Mouse (Mus musculus) MN1 (cell line): ENCODE measurements around the gene Ube2c.

Experiments used
- DNase-seq: peaks from one replicate; pipeline ENCODE4 v3.0.0-alpha.2; 2016; ENCODE audit warnings: low spot score

Ube2c gene

DNA sequence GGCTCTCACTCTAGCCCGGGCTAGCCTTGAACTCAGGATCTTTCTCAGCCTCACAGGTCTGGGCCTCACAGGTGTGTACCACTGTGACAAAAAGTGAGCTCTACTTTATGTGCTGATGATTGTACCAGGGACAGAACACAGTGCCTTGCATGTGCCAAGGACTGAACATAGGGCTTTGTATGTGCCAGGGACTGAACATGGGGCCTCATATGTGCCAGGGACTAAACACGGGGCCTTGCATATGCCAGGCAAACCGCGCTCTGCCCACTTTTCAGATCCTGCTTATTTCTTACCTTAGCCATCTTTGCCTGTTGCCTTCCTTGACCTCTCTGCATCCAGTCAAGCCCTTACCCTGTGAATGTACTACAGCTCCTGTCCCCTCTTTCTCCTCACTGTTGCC lies 7.7 kb upstream of the Ube2c start:
- DNase-seq, result no peak

DNA sequence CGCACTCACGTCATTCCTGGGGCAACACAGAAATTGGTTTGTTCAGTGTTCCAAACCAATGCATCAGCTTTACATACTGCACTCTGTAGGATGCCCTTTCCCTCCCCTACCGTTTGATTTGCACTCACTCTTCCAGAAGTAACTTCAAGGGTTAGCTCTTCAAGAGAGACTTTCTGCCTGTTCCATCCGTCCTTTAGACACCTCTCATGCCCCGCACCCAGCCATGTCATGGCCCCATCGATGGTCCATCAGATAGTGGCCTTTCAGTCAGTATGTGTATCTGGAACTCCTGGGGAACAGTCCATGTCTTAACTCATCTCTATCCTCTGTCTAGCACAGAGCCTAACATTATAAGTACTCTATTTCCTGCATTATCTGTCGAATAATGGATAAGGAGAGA lies 7.1 kb upstream of the Ube2c start:
- DNase-seq, result no peak

DNA sequence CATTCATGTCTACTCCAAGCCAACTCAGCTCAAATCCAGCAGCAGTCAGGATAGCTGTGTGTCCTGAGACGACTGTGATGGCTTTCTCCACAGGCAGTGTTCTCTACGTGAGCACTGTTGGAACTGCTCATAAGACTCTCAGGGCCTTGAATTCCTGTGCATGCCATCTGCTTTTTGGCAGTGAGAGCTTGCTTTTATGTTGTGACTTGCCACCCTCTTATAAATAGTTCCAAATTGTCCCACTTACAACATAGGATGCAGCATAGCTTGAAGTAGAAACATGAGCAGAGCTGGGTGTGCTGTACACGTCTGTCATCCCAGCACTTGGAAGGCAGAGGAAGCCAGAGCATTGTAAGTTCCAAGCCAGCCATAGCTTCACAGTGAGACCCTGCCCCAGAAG lies 3.9 kb upstream of the Ube2c start:
- DNase-seq, result no peak

DNA sequence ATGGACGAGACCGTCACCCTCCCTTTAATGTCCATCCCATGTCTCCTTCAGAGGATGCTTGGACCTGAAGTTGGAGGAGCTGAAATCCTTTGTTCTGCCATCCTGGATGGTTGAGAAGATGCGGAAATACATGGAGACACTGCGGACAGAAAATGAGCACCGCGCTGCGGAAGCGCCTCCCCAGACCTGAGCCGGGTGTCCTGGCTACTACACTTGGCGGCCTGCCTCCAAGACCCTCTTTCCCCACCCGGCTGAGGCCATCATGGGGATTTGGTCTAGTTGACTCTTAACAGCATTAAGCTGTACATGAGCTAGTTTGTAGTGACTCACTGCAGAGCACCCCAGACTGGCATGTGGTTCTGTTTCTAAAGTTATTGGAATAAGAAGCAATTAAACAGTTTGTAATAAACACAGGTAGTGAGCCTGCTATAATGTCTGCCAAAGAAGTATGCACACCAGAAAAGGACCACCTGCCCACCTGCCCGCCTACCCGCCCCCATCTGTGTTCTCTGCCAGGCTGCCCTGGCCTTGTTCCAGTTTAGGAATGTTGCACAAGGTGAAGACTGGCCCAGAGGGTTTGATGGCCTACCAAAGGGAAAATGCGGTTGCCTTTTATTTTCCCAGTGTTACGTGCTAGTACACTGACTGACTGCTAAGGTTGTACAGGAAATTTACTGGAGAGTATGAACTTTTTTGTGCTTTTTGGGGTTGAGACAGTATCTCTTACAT lies 1.7 kb upstream of the Ube2c start:
- no peak for DNase-seq

DNA sequence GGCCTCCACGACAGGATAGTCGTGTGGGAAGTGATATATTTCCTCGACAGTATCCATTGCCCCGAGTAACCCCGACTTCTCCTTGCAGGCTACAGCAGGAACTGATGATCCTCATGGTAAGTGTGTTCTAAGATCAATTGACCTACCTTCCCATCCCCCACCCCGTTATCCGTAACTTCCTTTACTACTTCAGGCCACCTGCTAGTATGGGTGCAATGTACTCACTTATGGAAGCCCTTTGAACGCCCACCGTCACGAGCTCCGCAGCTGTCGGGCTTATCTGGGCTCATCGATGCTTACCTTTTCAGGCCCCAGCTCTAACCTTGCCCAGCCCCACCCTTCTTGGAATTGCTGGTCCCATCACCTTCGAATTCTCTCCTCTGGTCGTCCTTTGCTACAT lies 581 bp downstream of the Ube2c start:
- no peak for DNase-seq

DNA sequence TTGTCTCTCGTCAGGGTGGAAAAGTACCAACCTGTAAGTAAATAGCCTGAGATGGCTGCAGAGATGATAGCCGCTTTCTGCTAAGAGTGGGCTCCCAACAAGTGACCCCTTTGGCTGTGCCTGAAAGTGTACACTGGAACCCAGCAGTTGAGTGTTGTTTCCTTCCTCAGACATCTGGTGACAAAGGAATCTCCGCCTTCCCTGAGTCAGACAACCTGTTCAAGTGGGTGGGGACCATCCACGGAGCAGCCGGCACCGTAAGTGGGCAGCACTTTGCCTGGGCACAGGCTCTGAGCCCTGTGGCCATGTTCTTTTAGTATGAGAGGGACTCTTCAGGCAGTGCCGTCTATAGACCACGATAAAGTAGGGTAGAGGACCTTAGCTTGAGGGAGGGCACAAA lies 1.4 kb downstream of the Ube2c start:
- DNase-seq, result no peak

DNA sequence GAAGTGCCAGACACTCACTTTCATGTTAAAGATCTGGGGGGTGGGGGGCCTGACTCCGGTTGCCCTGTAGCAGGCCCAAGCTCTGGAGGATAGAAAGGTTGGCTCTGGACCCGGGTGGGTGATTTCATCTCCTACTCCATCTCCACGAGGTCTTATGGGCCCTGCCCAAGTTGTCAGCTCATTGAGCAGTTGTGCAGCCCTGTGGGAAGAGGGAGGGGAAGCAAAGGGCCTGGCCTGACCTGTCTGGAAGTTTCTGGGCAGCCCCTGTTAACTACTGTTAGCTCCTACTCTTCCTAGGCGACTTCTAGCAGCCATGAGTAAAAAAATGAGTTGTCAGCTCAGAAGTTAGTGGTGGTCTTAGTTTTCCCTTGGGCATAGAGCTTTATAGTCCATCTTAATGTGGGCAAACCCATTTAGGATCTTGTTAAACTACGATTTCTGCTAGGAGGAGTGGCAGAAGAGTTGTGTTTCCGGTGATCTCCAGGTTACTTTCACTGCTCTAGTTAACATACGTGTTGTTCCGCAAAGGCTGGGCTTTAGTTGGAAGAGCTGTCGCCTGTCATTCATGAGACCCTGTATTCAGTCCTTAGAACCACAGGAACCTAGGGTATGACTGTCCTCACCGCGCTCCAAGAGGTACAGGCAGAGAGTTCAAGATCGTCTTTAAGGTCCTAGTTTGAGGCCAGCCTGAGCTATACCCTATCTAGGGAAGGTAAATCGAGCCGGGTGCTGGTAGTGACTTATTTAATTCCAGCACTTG lies 3.7 kb downstream of the Ube2c start:
- DNase-seq, result no peak

DNA sequence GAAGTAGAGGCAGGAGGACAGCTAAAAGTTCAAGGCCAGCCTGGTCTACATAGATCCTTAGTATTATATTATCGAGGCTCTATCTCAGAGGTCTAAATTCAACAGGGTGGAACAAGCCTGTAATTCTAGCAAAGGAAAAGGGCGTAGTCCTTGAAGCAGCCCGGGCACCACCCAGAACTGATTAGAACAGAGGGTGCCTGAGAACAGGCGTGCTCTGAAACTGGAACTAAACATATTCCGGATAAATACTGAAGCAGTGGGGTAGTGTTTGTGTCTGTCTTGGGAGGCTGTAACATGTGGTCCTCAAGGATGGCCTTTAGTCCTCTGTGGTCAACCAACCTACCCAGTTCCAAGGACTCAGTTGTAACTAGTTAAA lies 4.3 kb downstream of the Ube2c start:
- DNase-seq, result no peak

DNA sequence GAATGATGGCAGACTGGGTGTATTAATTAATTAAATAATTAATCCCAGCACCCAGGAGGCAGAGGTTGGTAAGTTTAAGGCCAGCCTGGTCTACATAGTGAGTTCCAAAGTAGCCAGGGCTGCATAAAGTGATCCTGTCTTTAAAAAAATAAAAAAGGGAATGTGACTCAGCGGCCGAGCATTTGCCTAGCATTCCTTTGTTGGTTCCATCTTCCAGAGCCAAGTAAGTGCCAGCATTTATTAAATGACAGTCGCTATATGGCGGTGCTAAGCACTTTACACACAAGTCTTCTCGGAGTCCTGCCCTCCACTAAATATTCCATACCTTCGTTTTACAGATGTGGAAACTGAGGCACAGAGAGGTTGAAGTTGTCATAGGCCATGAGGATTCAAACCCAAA lies 6.4 kb downstream of the Ube2c start:
- DNase-seq, result no peak

DNA sequence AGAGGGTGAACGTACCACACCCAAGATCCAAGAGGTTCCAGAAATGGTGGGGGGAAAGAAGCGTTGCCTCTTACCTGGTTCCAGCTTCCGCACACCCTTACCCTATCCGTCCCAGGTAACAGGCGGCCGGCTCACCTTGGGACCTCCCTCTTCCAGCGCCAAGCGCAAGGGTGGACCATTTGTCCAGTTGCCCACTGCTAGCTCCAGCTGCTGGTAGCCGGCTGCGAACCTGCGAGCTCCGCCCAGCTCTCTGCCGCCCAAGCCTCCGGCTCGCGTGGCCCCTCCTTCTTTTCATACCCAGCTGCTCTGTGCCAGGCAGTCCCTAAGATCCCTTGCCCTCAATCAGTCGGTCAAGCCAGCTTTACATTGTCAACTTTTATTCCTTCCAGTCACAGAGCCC lies 7.1 kb downstream of the Ube2c start:
- no peak for DNase-seq

DNA sequence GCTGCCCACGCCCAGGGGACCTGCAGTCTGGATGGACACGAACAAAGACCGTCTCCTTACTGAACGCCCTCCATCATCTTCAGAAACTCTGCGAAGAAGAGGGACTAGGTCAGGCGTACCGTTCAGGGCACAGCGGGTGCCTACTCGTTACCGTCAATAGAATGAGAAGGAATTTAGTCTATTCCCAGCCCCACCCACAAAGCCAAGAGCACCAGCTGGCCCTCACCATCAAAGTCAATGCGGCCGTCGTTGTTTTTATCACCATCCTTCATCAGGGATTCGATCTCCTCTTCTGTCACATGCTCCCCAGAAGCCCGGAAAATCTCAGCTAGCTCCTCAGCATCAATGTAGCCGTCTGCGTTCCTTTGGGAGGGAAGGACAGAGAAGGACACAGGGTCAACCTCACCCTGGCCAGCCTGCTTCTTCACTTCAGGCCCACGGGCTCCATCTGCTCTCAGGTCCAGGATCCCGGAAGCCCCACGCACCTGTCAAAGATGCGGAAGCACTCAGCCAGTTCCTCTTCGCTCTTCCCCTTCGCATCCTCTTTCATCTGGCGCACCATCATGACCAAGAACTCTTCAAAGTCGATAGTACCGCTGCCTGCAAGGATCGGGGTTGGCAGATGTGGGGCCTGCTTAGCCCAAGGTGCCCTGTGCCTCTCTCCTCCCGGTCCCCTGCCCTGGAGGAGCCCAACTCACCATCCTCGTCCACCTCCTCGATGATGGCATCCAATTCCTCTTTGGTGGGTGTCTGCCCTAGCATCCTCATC lies 7.7 kb downstream of the Ube2c start:
- DNase-seq, result no peak

DNA sequence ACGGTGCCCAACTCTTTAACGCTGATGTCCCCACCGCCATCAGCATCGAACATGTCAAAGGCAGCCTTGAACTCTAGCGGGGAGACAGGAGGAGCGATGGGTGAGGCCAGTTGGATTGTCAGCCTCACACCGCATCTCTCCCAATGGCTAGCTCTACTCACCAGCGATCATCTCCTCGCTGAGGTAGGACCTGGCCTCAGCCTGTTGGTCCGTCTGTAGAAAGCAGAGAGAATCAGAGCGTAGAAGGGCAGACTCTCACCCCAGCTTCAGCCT lies 8.3 kb downstream of the Ube2c start:
- DNase-seq, result no peak

DNA sequence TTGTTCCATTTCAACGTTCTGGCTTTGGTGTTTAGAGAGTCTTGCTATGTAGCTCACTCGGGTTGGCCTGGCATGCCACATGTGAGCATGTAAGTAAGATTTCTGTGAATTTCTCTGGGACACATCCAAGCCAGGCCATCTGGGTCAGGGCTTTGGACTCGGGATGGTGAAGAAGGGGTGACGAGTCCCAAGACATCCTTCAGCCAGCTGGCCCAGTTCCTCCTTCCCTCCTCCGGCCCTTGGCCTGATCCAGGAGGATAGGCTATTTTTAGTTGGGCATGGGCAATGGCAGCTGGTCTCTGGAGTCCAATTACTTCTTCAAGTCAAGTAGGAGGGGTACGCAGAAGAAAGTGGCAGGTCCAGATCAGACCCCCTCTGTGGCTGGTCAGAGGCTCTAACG lies 9.1 kb downstream of the Ube2c start:
- DNase-seq, result no peak

DNA sequence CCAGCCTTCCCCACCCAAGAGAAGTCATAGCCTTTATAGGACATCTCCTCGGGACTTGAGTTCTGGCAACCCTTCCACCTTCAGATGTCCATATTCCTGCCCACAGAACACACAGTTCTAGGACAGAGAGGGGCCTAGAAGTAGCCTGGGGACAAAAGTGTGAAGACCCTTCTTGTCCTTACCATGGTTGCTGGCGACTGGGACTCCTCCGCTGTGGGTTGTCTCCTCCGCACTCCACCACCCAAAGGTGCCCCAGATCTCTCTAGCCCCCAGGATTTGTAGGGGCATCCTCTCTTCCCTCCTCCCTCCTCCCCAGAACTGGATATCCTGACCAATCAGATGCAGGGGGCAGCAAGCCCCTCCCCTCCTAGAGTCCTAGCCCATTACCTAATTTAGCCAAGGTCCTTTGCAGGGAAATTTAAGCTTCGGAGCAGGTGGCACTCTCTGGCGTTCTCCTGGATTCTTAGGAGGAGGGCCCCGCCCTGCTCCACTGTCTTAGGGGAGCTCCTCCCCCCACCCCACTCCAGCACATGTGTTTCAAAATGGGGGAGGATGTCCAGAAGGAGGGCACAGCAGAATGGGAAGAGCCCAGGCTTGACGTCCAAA lies 9.9 kb downstream of the Ube2c start, which contains the start of gene Tnnc2:
Gene Tnnc2 (minus strand): TSS at position 487 of the 606 bp plus-strand sequence.
- no peak for DNase-seq

DNA sequence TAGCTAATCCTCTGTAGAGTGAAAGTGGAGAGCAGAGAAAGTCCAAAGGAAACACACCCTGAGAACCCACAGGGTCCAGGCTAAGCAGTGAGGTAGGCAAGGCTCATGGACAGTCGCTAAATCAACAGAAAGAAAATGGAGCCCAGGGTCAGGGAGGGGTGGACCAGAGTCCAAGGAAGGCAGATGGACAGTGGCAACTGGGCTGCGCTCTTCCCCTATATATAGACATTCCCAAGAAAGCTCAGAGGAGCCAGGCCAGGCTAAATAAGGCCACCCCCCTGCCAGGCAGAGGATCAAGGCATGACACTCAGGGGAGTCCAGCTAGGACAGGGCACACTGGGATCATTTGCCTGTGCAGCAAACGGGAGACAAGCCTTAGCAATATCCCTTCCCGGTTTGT lies 12.2 kb downstream of the Ube2c start:
- no peak for DNase-seq

DNA sequence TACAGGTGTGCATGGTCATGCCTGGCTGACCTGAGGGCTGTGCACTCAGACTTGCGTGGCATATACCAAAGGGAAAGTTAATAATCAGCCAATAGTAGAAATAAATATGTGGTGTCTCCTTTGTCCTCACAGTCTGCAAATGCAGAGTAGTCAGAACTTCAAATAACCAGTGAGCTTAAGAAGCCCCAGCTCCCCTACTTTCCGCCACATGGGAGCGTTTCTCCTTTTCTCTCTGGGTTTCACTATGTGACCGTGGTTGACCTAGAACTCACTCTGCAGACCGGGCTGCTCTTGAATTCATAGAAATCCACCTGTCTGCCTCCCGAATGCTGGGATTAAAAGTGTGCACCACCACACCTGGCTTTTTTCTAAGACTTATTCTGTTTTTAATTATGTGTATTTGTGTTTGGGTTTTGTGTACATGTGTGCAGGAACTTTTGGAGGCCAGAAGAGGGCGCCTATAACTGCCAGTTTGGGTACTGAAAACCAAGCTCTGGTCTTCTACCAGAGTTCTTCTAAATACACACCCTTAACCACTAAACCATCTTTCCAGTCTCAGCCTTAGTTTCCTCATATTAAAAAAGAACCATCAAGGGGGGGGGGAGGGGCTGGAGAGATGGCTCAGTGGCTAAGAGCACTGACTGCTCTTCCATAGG lies 14.4 kb downstream of the Ube2c start:
- DNase-seq, result no peak

DNA sequence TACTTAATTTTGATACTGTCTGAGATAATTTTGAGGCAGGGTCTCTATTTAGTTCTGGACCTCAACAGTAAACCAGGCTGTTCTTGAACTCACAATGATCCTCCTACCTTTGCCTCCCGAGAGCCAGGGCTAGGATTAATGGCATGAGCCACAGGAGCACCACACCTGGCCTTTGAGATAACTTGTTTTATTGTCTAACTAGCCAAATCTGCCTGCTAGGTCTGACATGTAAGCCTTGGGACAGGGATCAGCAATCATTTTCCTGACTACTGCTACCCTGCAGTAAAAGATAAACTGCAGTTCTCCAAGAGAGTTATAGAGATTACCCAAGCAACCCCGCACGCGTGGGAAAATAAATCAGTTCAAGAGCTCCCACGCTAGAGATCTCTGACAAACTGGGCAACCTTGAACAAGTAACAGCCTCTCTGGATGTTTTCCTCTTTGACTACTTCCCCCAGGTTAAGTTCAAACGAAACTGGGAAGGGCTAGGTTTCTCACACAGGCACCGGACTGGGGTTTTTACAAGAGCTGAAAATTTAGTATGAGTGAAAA lies 15.2 kb downstream of the Ube2c start:
- peak; percentile 30 for DNase-seq

DNA sequence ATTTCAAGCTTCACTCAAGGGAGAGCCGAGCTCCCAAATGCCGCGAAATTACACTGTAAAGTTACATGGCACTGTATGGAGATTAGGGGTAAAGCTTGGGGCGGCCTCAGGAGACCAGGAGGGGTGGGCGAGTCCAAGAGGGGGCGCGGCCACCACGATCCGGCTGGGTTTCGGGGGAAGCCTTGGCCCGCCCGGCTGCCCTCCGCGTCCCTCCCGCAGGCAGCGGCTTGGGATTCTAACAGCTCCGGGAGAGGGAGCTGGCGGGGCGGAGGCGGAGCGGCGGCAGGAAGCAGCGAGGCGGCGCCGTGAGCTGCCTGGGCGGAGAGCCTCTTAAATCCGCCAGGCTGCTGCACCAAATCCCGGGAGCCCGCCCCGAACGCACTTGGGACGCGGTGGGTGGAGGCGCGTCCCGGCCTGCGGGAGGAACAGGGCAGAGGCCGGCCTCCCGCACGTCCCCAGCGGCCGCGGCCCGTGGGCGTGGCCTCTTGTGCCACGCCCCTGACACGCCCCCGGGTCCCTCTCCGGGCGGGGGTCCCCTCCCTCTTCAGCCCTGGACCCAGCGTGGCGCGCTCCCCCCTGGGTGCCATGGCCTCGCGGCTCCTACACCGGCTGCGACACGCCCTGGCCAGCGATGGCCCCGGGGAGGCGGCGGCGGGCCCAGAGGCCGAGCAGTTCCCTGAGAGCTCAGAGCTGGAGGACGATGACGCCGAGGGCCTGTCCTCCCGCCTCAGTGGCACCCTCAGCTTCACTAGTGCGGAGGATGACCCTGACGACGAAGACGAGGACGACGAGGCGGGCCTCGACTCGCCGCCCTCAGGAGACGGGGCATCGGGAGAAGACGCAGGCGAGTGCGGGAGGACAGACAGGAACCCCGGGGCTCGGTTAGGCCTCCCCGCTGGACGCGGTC lies 16.0 kb downstream of the Ube2c start, which contains the start of gene Snx21:
Gene Snx21 (plus strand): TSS at position 343 of the 907 bp plus-strand sequence.
- DNase-seq, result peak; percentile 94

DNA sequence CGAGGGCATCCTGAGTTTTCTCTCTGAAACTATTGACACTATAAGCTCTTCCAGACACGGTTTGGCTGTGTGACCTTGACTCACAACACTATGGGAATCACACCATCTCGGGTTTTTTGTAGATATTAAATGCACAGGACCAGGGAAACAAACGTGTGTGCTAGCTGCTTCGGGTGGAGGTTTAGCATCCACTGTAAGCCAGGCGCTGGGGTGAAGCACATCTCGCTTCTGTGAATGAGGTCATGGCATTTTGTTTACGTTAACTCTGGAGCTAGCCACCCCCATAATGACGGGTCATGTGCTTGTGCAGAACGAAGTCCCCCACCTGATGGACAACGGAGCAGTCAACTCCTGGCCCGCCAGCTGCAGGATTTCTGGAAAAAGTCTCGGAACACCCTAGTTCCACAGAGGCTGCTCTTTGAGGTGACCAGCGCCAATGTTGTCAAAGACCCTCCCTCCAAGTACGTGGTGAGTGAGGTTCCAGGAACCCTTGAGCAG lies 16.7 kb downstream of the Ube2c start:
- peak; percentile 57 for DNase-seq

DNA sequence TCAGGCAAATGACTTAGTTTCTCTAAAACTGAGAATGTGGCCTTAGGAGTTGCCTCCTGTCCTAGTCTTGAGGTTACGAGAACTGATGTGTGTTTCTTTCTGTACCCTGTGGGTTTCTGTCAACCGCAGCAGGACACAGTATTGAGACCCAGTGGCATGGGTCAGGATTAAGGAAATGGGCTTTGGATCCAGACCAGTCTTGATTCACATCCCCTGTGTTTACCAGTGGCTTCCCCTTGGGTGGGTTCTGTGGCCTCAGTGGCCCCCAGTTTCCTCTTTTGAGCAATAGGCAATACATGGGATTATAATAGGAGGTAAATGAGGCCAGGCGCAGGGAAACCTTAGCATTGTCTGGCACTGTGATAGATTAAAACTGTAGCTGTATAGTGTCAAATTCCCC lies 17.3 kb downstream of the Ube2c start:
- DNase-seq, result no peak

DNA sequence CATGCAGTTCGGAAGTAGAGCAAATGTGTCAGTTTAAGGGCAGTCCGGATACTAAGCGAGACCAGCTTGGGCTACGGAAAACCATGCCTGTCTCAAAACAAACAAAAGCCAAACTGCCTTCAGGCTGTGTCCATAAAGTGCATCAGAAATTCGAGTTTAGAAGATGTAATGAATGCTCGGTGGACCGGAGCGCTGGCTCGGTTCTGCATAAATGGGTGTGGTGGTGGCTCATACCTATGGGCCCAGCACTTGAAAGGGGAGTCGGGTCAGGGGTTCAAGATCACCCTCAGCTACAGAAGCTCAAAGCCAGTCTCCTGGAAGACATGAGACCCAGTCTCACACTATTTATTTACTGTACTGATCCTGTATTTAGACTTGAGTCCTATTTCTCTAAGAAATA lies 18.1 kb downstream of the Ube2c start:
- no peak for DNase-seq
